Mouse (Mus musculus): ENCODE measurements at regions not wholly inside any gene's neighbourhood (a gene's known extent, or its start where the extent isn't known, plus 50 kb on each side); places are given as distances from the start of the nearest gene placed in this dataset.

DNA sequence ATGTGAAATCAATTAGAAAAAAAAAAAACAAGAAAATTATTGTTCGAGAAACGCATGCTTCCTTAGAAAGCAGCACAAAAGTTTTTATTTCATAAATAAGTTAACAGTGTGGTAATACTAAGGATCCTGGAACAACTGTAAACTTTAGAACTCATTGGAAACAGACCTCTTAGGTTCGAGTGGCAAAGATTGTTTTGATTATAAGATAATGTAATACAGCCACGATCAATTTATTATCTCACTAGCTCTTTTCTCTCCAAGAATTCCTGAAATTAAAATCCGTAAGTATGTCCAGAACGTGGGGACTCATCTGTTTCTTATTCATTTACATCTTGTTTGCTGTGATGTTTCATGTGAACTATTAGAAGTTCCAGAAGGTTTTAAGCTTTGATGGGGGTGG lies 327.9 kb downstream of the Plk2 start:
- H3K9me3 ChIP-seq: no peaks in the 10 kb centered on the region
- DNase-seq (ENCODE audit: low spot score): no peak
- H3K27me3 ChIP-seq (replicated peaks; ENCODE audit: low read depth, poor library complexity, severe bottlenecking): no peaks in the 10 kb centered on the region
- no peak overlapping the region for H3K4me3 ChIP-seq
- H3K27ac ChIP-seq (replicated peaks): no peak overlapping the region
- WGBS: 57% methylated on average over 6 of the region's 6 CpGs
- H3K4me1 ChIP-seq: peaks cover 23% of the 10 kb centered on the region
- no peaks in the 10 kb centered on the region for H3K36me3 ChIP-seq (replicated peaks)

DNA sequence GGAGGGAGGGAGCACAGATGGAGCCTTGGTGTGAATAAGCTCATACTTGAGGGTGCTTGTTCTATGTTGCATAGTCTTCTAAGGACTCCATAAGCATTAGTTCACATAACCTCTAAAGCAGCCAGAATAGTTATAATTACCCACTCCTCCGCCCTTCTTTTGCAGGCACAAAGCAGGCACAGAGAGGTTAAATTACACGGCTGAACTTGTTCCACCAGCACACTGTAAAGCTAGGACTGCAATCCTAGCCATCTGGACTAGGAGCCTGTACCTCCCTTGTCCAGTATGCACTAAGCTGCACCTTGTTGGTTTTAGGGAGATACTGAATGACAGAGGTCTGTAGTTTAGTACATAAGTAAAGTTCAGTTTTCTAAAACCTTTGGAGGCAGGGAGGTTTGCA lies 330.0 kb downstream of the Plk2 start:
- H3K36me3 ChIP-seq (replicated peaks): no peaks in the 10 kb centered on the region
- no peak for DNase-seq (ENCODE audit: low spot score)
- 0 out of 2 replicates have a peak overlapping the region, but pooled peaks have one; percentile 14 for H3K27ac ChIP-seq (replicated peaks)
- peaks cover 31% of the 10 kb centered on the region for H3K4me1 ChIP-seq
- WGBS: 64% methylated on average over 2 of the region's 2 CpGs
- no peaks in the 10 kb centered on the region for H3K9me3 ChIP-seq
- H3K4me3 ChIP-seq: no peak overlapping the region
- H3K27me3 ChIP-seq (replicated peaks; ENCODE audit: low read depth, poor library complexity, severe bottlenecking): no peaks in the 10 kb centered on the region

DNA sequence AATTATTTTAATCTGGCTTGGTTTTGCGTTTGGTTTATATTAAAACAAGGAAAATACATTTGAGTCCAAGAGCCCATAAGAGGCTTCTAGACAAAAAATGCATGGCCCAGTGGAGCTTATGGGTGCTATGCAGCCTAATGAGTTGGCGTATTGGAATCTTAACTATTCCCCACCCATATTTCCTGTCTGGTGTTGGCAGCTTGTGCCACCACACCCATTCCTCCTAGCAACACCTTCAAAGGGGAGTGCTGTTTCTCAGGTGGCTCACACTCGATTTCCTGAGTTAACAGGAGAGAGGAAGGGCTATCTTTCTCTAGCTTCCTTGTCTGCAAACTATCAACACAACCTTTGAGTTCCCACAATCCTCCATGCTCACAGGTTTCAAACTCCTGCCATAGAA lies 331.0 kb downstream of the Plk2 start:
- DNase-seq (ENCODE audit: low spot score): no peak
- peaks cover 31% of the 10 kb centered on the region for H3K4me1 ChIP-seq
- H3K4me3 ChIP-seq: no peak overlapping the region
- no peaks in the 10 kb centered on the region for H3K27me3 ChIP-seq (replicated peaks; ENCODE audit: low read depth, poor library complexity, severe bottlenecking)
- 86% methylated on average over 3 of the region's 3 CpGs for WGBS
- no peak overlapping the region for H3K27ac ChIP-seq (replicated peaks)
- H3K9me3 ChIP-seq: no peaks in the 10 kb centered on the region
- no peaks in the 10 kb centered on the region for H3K36me3 ChIP-seq (replicated peaks)

DNA sequence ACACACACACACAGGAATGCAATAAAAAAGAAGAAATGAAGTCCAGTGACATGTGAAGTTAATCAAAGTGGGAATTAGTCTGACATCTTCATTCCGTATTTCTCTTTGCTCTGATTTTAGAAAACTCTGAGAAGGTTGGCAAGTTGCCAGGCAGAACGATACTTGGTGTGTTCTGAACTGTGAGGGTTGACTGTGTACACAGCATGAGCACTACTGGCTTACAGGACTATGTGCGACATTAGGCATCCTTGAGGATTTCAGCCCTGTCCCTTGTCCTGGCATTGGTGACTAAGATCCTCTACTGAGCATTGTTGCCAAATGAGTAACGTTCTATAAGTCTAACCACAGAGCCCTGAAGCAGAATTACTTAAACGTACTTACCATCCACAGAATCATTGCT lies 340.7 kb downstream of the Plk2 start:
- no peaks in the 10 kb centered on the region for H3K27me3 ChIP-seq (replicated peaks; ENCODE audit: low read depth, poor library complexity, severe bottlenecking)
- no peaks in the 10 kb centered on the region for H3K9me3 ChIP-seq
- no peak for DNase-seq (ENCODE audit: low spot score)
- no peaks in the 10 kb centered on the region for H3K36me3 ChIP-seq (replicated peaks)
- 85% methylated on average over 5 of the region's 5 CpGs for WGBS
- no peak overlapping the region for H3K4me3 ChIP-seq
- H3K4me1 ChIP-seq: no peaks in the 10 kb centered on the region
- H3K27ac ChIP-seq (replicated peaks): no peak overlapping the region

DNA sequence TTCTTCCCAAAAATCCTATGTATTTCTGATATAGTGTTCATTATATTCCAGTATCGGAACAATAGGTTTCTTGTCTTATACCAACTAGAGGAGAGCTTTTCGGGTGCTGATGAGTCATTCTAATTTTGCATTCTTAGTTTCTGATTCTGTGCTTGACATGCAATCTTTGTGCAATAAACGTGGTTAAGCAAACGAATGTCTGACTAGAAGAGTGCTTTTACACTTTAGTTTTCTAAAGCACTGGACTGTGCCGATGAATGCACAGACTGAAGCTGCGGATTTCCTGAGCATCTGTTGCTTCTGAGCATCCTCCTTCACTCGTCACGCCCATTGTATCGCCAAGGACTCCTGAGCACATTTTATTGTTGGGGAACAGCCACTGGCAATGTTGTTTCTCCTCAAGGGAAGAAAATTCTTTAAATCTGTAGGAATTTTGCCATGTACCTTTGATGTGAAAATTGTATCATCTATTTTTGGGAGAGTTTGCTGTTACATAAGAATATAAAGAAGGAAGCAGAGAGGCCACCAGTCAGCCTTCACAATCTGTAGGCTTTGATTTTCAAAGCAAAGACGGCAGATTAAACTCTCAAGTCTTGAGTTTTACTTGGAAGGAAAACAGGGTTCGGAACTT lies 346.8 kb downstream of the Plk2 start:
- Histone ChIP-seq H3K4me3 (no peak overlapping the region), H3K27ac (replicated peaks) (no peak overlapping the region), H3K36me3 (replicated peaks) (no peaks in the 10 kb centered on the region), H3K4me1 (no peaks in the 10 kb centered on the region), H3K9me3 (no peaks in the 10 kb centered on the region), H3K27me3 (replicated peaks; ENCODE audit: low read depth, poor library complexity, severe bottlenecking) (no peaks in the 10 kb centered on the region)
- no peak for DNase-seq (ENCODE audit: low spot score)
- WGBS: 83% methylated on average over 11 of the region's 11 CpGs

DNA sequence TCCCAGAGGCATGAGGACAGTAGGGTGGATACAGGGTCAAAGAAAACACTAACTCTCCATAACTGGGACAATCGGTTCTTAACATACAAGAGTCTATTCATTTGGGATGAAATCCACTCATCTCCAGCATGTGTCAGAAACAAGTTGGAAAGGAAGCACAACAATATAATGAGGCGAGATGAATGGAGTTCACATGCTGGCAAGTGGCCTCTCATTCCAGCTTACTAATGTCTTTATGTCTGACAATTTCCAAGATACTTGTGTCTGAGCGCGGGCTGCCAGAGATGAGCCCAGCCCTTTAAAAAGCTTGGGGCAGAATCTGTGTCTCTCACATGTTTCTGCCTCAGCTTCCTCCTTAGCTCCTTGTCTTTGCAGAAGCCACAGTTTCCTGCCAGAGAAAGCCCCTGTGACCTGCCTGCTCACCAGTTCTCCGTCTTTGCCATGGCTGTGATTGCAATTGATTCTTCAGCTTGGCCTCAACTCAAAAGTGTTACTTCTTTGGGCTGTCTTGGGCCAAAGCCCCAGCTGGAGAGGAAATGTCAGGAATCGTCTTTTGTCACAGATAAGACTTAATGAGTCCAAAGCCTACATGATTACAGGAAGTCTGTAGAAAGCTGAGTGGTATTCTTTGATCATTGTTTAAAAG lies 352.5 kb downstream of the Plk2 start:
- no peak for DNase-seq (ENCODE audit: low spot score)
- Histone ChIP-seq H3K27me3 (replicated peaks; ENCODE audit: low read depth, poor library complexity, severe bottlenecking) (no peaks in the 10 kb centered on the region), H3K4me1 (peaks cover 5% of the 10 kb centered on the region), H3K9me3 (peaks cover 4% of the 10 kb centered on the region; the same call in 1 of the 2 replicates), H3K27ac (replicated peaks) (no peak overlapping the region), H3K4me3 (no peak overlapping the region), H3K36me3 (replicated peaks) (no peaks in the 10 kb centered on the region)
- WGBS: 60% methylated on average over 6 of the region's 6 CpGs

DNA sequence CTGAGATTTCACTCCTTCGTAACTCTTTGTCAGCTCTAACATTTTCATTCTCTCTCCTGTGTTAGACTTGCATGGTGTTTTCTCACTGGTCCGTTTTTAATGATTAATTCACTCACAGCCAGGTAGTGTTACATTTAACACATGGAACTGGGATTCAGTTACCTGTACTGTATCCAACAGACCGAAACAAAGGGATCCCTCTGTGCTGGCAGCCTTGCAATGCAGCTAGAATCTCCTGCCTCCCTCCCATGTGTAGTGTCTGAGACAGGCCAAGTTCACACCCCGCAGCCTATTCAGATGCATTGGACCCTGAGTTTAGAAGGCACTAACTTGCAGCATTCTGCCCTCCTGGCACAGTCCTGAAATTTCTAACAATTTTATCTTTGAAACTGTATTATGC lies 357.9 kb downstream of the Plk2 start:
- 89% methylated on average over 4 of the region's 4 CpGs for WGBS

DNA sequence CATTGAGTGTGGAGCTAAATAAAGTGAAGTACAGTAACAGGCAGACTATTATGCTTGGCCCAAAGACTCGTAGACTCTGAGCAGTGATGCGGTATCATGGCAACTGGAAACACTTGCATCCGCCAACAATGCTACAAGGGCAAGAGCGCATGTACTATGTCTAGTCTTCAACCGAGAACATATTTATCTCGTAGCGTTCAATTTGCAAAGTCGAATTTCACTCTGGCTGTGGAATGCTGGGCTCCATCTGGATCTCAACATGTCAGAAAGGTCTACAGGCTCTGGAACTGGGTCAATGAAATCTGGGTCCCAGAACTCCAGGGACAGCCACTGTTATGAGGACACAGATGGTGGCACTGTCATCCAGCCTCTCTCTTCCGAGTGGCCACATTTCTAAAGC lies 359.7 kb downstream of the Plk2 start:
- H3K4me1 ChIP-seq: no peaks in the 10 kb centered on the region
- WGBS: 91% methylated on average over 9 of the region's 9 CpGs
- H3K4me3 ChIP-seq: no peak overlapping the region
- no peak for DNase-seq (ENCODE audit: low spot score)
- H3K36me3 ChIP-seq (replicated peaks): no peaks in the 10 kb centered on the region
- H3K27me3 ChIP-seq (replicated peaks; ENCODE audit: low read depth, poor library complexity, severe bottlenecking): no peaks in the 10 kb centered on the region
- H3K27ac ChIP-seq (replicated peaks): no peak overlapping the region
- no peaks in the 10 kb centered on the region for H3K9me3 ChIP-seq

More for the DNA sequence above, 357.9 kb downstream of the Plk2 start:
- Histone ChIP-seq H3K4me3 (no peak overlapping the region), H3K27me3 (replicated peaks; ENCODE audit: low read depth, poor library complexity, severe bottlenecking) (no peaks in the 10 kb centered on the region), H3K4me1 (no peaks in the 10 kb centered on the region), H3K27ac (replicated peaks) (no peak overlapping the region), H3K36me3 (replicated peaks) (no peaks in the 10 kb centered on the region), H3K9me3 (peaks cover 4% of the 10 kb centered on the region; the same call in 1 of the 2 replicates)
- DNase-seq (ENCODE audit: low spot score): no peak

DNA sequence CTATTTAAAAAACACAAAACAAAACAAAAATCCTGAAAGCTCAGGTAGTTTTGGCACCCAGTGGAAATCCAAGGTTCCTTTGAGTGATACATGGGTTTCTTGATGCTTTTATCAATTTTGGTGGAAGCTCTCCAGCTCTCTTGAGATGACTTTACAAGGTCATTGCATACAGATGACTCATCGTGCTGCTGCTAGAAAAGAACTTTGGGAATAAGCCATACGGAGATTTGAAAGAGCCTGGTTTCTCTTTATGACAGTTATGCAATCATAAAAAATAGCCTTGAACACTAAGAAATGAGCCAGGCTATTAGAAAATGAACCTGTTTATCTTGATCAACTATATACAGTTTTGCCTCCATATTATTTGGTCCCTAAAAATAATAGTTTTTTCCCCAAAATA lies 362.0 kb downstream of the Plk2 start:
- H3K36me3 ChIP-seq (replicated peaks): no peaks in the 10 kb centered on the region
- no peaks in the 10 kb centered on the region for H3K27me3 ChIP-seq (replicated peaks; ENCODE audit: low read depth, poor library complexity, severe bottlenecking)
- H3K27ac ChIP-seq (replicated peaks): no peak overlapping the region
- no peaks in the 10 kb centered on the region for H3K4me1 ChIP-seq
- 94% methylated on average over 2 of the region's 2 CpGs for WGBS
- no peak overlapping the region for H3K4me3 ChIP-seq
- DNase-seq (ENCODE audit: low spot score): no peak
- no peaks in the 10 kb centered on the region for H3K9me3 ChIP-seq

DNA sequence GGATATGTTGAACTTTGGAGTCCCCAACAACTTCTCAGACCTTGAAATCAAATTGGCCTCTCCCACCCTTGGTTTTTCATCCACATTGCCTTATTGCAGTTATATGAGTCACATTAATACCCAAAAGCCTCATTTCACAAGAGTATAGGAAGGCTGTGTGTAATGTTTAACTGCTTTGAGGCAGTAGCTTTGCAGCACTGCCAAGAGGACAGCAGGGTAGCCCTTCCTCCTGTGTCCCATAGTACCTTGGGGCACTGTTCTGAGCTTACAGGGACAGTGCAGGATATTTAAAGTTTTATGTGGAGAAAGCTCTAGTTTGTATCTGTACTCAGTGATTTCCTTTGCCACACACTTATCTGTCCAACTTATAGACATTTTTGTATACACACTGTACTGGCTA lies 374.4 kb downstream of the Plk2 start:
- Histone ChIP-seq H3K4me1 (0 out of 2 replicates have a peak, but pooled peaks cover 4% of the 10 kb centered on the region), H3K27ac (replicated peaks) (no peak overlapping the region), H3K4me3 (no peak overlapping the region), H3K36me3 (replicated peaks) (no peaks in the 10 kb centered on the region), H3K27me3 (replicated peaks; ENCODE audit: low read depth, poor library complexity, severe bottlenecking) (no peaks in the 10 kb centered on the region), H3K9me3 (no peaks in the 10 kb centered on the region)
- no peak for DNase-seq (ENCODE audit: low spot score)

DNA sequence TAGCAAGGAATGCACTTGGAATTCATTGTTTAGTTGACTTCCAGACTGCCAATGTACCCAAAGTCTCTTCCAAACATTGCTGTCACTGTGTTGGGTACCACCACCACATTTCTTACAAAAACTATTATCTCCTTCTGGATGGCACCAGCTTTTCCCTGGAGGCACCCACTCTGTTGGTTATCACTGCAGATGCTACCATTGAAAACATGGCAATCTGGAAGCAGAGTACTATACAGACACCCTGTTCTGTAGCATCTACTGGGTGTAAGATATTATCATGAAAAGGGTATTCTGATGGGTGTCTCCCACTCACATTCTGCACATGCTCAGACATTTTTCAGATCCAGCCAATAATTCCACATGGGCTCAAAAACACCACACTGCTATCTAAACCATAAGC lies 380.4 kb downstream of the Plk2 start:
- Histone ChIP-seq H3K27me3 (replicated peaks; ENCODE audit: low read depth, poor library complexity, severe bottlenecking) (no peaks in the 10 kb centered on the region), H3K4me3 (no peak overlapping the region), H3K27ac (replicated peaks) (no peak overlapping the region), H3K36me3 (replicated peaks) (no peaks in the 10 kb centered on the region), H3K9me3 (no peaks in the 10 kb centered on the region), H3K4me1 (no peaks in the 10 kb centered on the region)
- DNase-seq (ENCODE audit: low spot score): no peak

DNA sequence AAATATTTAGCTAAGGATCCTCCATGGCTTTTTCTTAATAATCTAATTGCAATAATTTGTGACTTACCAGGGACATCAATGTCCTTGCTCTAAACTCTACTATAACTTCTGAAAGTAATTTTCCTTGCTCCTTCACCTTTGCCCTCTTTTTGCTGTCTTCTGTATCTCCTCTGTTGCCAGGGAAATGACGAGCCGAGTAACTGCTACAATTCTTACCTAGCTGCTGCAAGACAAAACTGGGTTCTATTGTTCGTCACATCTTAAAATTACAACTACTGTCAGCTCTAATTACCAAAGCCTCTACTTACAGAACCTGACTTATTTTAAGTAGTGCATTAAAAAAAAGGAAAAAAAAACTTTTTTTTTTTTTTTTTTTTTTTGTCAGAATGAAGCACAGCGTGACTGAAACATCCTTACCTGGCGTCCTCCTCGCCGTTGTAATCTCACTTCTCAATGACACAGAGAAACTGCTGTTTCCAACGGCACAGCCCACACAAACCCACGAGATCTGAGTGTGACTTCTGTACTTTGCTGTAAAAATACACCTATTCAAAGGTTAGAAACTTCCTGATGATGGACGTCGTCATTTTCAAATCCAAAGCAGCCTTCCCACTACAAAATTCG lies 389.4 kb downstream of the Plk2 start:
- no peaks in the 10 kb centered on the region for H3K36me3 ChIP-seq (replicated peaks)
- no peak overlapping the region for H3K4me3 ChIP-seq
- DNase-seq (ENCODE audit: low spot score): no peak
- H3K4me1 ChIP-seq: peaks cover 11% of the 10 kb centered on the region
- WGBS: 55% methylated on average over 12 of the region's 12 CpGs
- no peaks in the 10 kb centered on the region for H3K9me3 ChIP-seq
- H3K27me3 ChIP-seq (replicated peaks; ENCODE audit: low read depth, poor library complexity, severe bottlenecking): no peaks in the 10 kb centered on the region
- no peak overlapping the region for H3K27ac ChIP-seq (replicated peaks)

DNA sequence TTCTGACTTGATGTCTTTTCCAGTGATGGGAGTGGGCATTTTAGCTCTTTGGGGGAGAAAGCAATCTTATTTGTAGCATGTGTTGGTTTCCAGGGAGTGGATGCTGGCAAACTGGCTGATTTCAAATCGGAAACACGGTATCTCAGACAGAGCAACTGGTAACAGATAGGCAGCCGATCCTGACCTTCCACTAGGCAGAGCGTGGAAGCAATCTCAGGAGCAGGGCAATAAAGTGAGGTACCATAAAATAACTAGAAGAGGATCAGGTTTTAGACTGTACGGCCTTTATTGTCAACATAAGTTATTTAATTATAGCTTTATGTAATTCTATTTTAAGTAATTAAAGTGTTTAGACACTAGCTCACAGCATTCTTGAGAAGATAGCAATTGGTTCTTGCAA lies 390.0 kb downstream of the Plk2 start:
- 60% methylated on average over 5 of the region's 5 CpGs for WGBS
- Histone ChIP-seq H3K4me1 (peaks cover 11% of the 10 kb centered on the region), H3K36me3 (replicated peaks) (no peaks in the 10 kb centered on the region), H3K9me3 (no peaks in the 10 kb centered on the region), H3K27me3 (replicated peaks; ENCODE audit: low read depth, poor library complexity, severe bottlenecking) (no peaks in the 10 kb centered on the region), H3K4me3 (no peak overlapping the region), H3K27ac (replicated peaks) (no peak overlapping the region)
- no peak for DNase-seq (ENCODE audit: low spot score)
